Mouse (Mus musculus): Measurements from ENCODE around the gene Olfr71.

DNA sequence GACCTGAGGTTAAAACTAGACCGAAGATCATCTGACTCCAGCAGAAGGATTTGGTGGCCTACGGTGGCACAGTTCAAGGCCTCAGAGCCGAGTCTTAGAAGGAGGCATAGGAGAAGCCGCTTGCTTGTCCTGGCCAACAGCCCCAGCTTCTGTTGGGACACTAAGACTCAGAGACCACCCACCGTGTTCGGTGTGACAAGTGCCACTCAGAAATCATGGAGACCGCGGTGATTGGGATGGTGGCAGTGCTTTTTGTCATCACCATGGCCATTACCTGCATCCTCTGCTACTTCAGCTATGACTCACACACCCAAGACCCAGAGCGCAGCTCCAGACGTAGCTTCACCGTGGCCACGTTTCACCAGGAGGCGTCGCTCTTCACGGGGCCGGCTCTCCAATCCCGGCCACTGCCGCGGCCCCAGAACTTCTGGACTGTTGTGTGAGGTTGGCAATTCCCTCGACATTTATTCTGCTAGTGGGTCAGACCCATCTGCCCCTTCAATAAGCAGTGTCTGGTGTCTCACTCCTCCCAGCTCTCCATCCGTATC lies 20.8 kb upstream of the Olfr71 start:
- TF ChIP-seq CTCF (IDR thresholded peaks at IDR 0.05; ENCODE audit: low read depth, low read length): no peak
- no peak for TF ChIP-seq POLR2A (IDR thresholded peaks at IDR 0.05; ENCODE audit: extremely low read depth, insufficient read depth, low read length)

All from liver, adult 2 months (tissue).